Mouse (Mus musculus): ENCODE measurements around the gene Nop9. TPM values are rescaled to one million over a fixed set of nuclear protein-coding genes. Genes with fewer than 3 reads are reported as not detected.

Gene Nop9
- 29.3 and 32.7 TPM in 2 replicates for polyA plus RNA-seq (2015; fragmentation: Nextera tagmentation; extraction: Ambion mirVana)

- Histone ChIP-seq H3K9me3 (no peaks in the 10 kb centered on the region), H3K4me1 (replicated peaks) (peaks cover 40% of the 10 kb centered on the region), H3K27ac (replicated peaks) (peak within 1 kb of the TSS; percentile 53; the same call in 1 of the 2 replicates), H3K4me3 (peak within 1 kb of the TSS; percentile 79), H3K4me2 (peak within 1 kb of the TSS; percentile 99), H3K9ac (peak within 1 kb of the TSS; percentile 84), H3K27me3 (no peaks in the 10 kb centered on the region), H3K36me3 (peaks cover 34% of the 10 kb centered on the region)
- 2% methylated on average over 48 of the region's 48 CpGs for WGBS
- peak; percentile 85 for ATAC-seq (ENCODE audit: low read depth)
Observed at GRCm38 (mm10) chr14:55745180-55745860, at the start of gene Nop9, which contains the start of gene Dhrs1. Nop9 (plus strand) TSS chr14:55745693. Dhrs1 (minus strand) TSS chr14:55745690.

GRCm38 (mm10) chr14:55697226-55697625, 48.3 kb upstream of the Nop9 start:
- Histone ChIP-seq H3K9me3 (no peaks in the 10 kb centered on the region), H3K9ac (no peak overlapping the region), H3K27ac (replicated peaks) (no peak overlapping the region), H3K4me1 (replicated peaks) (no peaks in the 10 kb centered on the region), H3K4me2 (no peak overlapping the region), H3K27me3 (no peaks in the 10 kb centered on the region), H3K36me3 (no peaks in the 10 kb centered on the region), H3K4me3 (no peak overlapping the region)
- ATAC-seq (ENCODE audit: low read depth) = no peak
- 87% methylated on average over 4 of the region's 4 CpGs for WGBS

GRCm38 (mm10) chr14:55701131-55701530, 44.4 kb upstream of the Nop9 start:
- WGBS = 75% methylated on average over 9 of the region's 9 CpGs
- Histone ChIP-seq H3K4me2 (no peak overlapping the region), H3K27me3 (no peaks in the 10 kb centered on the region), H3K9me3 (no peaks in the 10 kb centered on the region), H3K27ac (replicated peaks) (no peak overlapping the region), H3K36me3 (no peaks in the 10 kb centered on the region), H3K4me1 (replicated peaks) (no peaks in the 10 kb centered on the region), H3K4me3 (no peak overlapping the region), H3K9ac (no peak overlapping the region)
- ATAC-seq (ENCODE audit: low read depth) = no peak

- H3K9me3 ChIP-seq = no peaks in the 10 kb centered on the region
- H3K4me3 ChIP-seq = no peak overlapping the region
- no peak overlapping the region for H3K27ac ChIP-seq (replicated peaks)
- no peak overlapping the region for H3K4me2 ChIP-seq
- WGBS = 59% methylated on average over 6 of the region's 6 CpGs
- H3K4me1 ChIP-seq (replicated peaks) = no peaks in the 10 kb centered on the region
- H3K27me3 ChIP-seq = no peaks in the 10 kb centered on the region
- H3K36me3 ChIP-seq = no peaks in the 10 kb centered on the region
- no peak overlapping the region for H3K9ac ChIP-seq
- no peak for ATAC-seq (ENCODE audit: low read depth)
Observed at GRCm38 (mm10) chr14:55702761-55703160, 42.7 kb upstream of the Nop9 start.

- Histone ChIP-seq H3K4me3 (no peak overlapping the region), H3K27ac (replicated peaks) (no peak overlapping the region), H3K4me1 (replicated peaks) (no peaks in the 10 kb centered on the region), H3K27me3 (no peaks in the 10 kb centered on the region), H3K36me3 (no peaks in the 10 kb centered on the region), H3K9ac (no peak overlapping the region), H3K4me2 (no peak overlapping the region), H3K9me3 (no peaks in the 10 kb centered on the region)
- no peak for ATAC-seq (ENCODE audit: low read depth)
- whole genome bisulfite sequencing = 93% methylated on average over 8 of the region's 8 CpGs
Observed at GRCm38 (mm10) chr14:55706051-55706600, 39.4 kb upstream of the Nop9 start.

GRCm38 (mm10) chr14:55707397-55707796, 38.1 kb upstream of the Nop9 start:
- no peak for ATAC-seq (ENCODE audit: low read depth)
- 90% methylated on average over 5 of the region's 5 CpGs for WGBS
- no peak overlapping the region for H3K4me2 ChIP-seq

GRCm38 (mm10) chr14:55709509-55709908, 36.0 kb upstream of the Nop9 start:
- Histone ChIP-seq H3K9me3 (no peaks in the 10 kb centered on the region), H3K4me1 (replicated peaks) (no peaks in the 10 kb centered on the region), H3K4me3 (no peak overlapping the region), H3K27ac (replicated peaks) (no peak overlapping the region), H3K36me3 (no peaks in the 10 kb centered on the region), H3K27me3 (peaks cover 28% of the 10 kb centered on the region), H3K9ac (no peak overlapping the region), H3K4me2 (no peak overlapping the region)
- WGBS = 94% methylated on average over 4 of the region's 4 CpGs
- no peak for ATAC-seq (ENCODE audit: low read depth)

More at GRCm38 (mm10) chr14:55707397-55707796, 38.1 kb upstream of the Nop9 start:
- H3K4me1 ChIP-seq (replicated peaks) = no peaks in the 10 kb centered on the region
- no peak overlapping the region for H3K27ac ChIP-seq (replicated peaks)
- H3K36me3 ChIP-seq = no peaks in the 10 kb centered on the region
- peaks cover 9% of the 10 kb centered on the region for H3K27me3 ChIP-seq
- H3K4me3 ChIP-seq = no peak overlapping the region
- H3K9me3 ChIP-seq = no peaks in the 10 kb centered on the region
- H3K9ac ChIP-seq = no peak overlapping the region

GRCm38 (mm10) chr14:55711786-55712185, 33.7 kb upstream of the Nop9 start:
- WGBS = 87% methylated on average over 7 of the region's 7 CpGs
- Histone ChIP-seq H3K27me3 (peaks cover 28% of the 10 kb centered on the region), H3K4me2 (no peak overlapping the region), H3K9ac (no peak overlapping the region), H3K4me3 (no peak overlapping the region), H3K36me3 (peaks cover 9% of the 10 kb centered on the region), H3K9me3 (no peaks in the 10 kb centered on the region), H3K4me1 (replicated peaks) (no peaks in the 10 kb centered on the region), H3K27ac (replicated peaks) (no peak overlapping the region)
- ATAC-seq (ENCODE audit: low read depth) = no peak

- H3K4me2 ChIP-seq = no peak overlapping the region
- no peak overlapping the region for H3K9ac ChIP-seq
- no peaks in the 10 kb centered on the region for H3K9me3 ChIP-seq
- H3K27ac ChIP-seq (replicated peaks) = no peak overlapping the region
- ATAC-seq (ENCODE audit: low read depth) = no peak
- H3K36me3 ChIP-seq = peaks cover 22% of the 10 kb centered on the region
- no peak overlapping the region for H3K4me3 ChIP-seq
- peaks cover 28% of the 10 kb centered on the region for H3K27me3 ChIP-seq
- 10% methylated on average over 25 of the region's 25 CpGs for WGBS
- no peaks in the 10 kb centered on the region for H3K4me1 ChIP-seq (replicated peaks)
Observed at GRCm38 (mm10) chr14:55713007-55713728, 32.3 kb upstream of the Nop9 start.

- peaks cover 27% of the 10 kb centered on the region for H3K36me3 ChIP-seq
- no peak within 1 kb of the TSS for H3K4me3 ChIP-seq
- no peak within 1 kb of the TSS for H3K9ac ChIP-seq
- WGBS = 14% methylated on average over 4 of the region's 4 CpGs
- H3K9me3 ChIP-seq = no peaks in the 10 kb centered on the region
- H3K27ac ChIP-seq (replicated peaks) = no peak within 1 kb of the TSS
- peaks cover 28% of the 10 kb centered on the region for H3K27me3 ChIP-seq
- ATAC-seq (ENCODE audit: low read depth) = no peak
- no peak within 1 kb of the TSS for H3K4me2 ChIP-seq
- H3K4me1 ChIP-seq (replicated peaks) = no peaks in the 10 kb centered on the region
Observed at GRCm38 (mm10) chr14:55713729-55714122, 31.8 kb upstream of the Nop9 start, which contains the start of gene Tgm1. Tgm1 (minus strand) TSS chr14:55713926.

- 42% methylated on average over 6 of the region's 6 CpGs for WGBS
- Histone ChIP-seq H3K27ac (replicated peaks) (no peak overlapping the region), H3K9me3 (no peaks in the 10 kb centered on the region), H3K27me3 (peaks cover 28% of the 10 kb centered on the region), H3K4me1 (replicated peaks) (no peaks in the 10 kb centered on the region), H3K36me3 (peaks cover 39% of the 10 kb centered on the region), H3K4me3 (no peak overlapping the region), H3K9ac (no peak overlapping the region), H3K4me2 (no peak overlapping the region)
- no peak for ATAC-seq (ENCODE audit: low read depth)
Observed at GRCm38 (mm10) chr14:55714893-55715292, 30.6 kb upstream of the Nop9 start.

GRCm38 (mm10) chr14:55716271-55716670, 29.2 kb upstream of the Nop9 start:
- no peak overlapping the region for H3K9ac ChIP-seq
- peaks cover 28% of the 10 kb centered on the region for H3K27me3 ChIP-seq
- no peak overlapping the region for H3K4me2 ChIP-seq
- ATAC-seq (ENCODE audit: low read depth) = no peak
- H3K9me3 ChIP-seq = no peaks in the 10 kb centered on the region
- no peak overlapping the region for H3K4me3 ChIP-seq
- H3K27ac ChIP-seq (replicated peaks) = no peak overlapping the region
- WGBS = 92% methylated on average over 6 of the region's 6 CpGs
- peaks cover 8% of the 10 kb centered on the region for H3K4me1 ChIP-seq (replicated peaks)
- H3K36me3 ChIP-seq = peaks cover 39% of the 10 kb centered on the region

Data from neural tube, embryonic 13.5 days (tissue).